Mouse (Mus musculus) limb, embryonic 14.5 days (tissue): ENCODE results near the gene Fam78b. TPM values are rescaled to one million over a fixed set of nuclear protein-coding genes. Genes with fewer than 3 reads are reported as not detected.

Experiments used
- ATAC-seq: fragments of 200-750 bp; cut with Nextera tagmentation; 2 replicates; pipeline ENCODE4 v1.8.0; 2017; ENCODE audit warnings: low read depth, moderate number of reproducible peaks, moderate TSS enrichment; ENCODE audit not compliant: low FRiP score
- DNase-seq: peaks from one replicate; pipeline ENCODE4 v3.0.0-alpha.2; 2015; ENCODE audit warnings: low spot score
- H3K27ac ChIP-seq: fragments of 300-500 bp; sonication (generic); replicated peaks from 2 replicates; pipeline ENCODE4 v1.5.1; 2014; ENCODE audit warnings: low read depth, mild to moderate bottlenecking, low read length, moderate library complexity, mixed read lengths
- H3K27me3 ChIP-seq: fragments of 300-500 bp; sonication (generic); 2 replicates; pipeline ENCODE4 v1.6.1; 2014; ENCODE audit warnings: low read length, mixed read lengths; ENCODE audit not compliant: control insufficient read depth, insufficient read depth
- H3K36me3 ChIP-seq: fragments of 300-500 bp; sonication (generic); 2 replicates; pipeline ENCODE4 v1.6.1; 2014; ENCODE audit warnings: mild to moderate bottlenecking, low read length, moderate library complexity, mixed read lengths; ENCODE audit not compliant: control insufficient read depth, insufficient read depth
- H3K4me1 ChIP-seq: fragments of 300-500 bp; sonication (generic); 2 replicates; pipeline ENCODE4 v1.6.1; 2014; ENCODE audit warnings: antibody characterized with exemption, low read length, mixed read lengths; ENCODE audit not compliant: control insufficient read depth, insufficient read depth
- H3K4me2 ChIP-seq: fragments of 300-500 bp; sonication (generic); replicated peaks from 2 replicates; pipeline ENCODE4 v1.6.1; 2014; ENCODE audit warnings: low read depth, mild to moderate bottlenecking, low read length, moderate library complexity; ENCODE audit not compliant: severe bottlenecking
- H3K4me3 ChIP-seq: fragments of 300-500 bp; sonication (generic); replicated peaks from 2 replicates; pipeline ENCODE4 v1.5.1; 2014; ENCODE audit warnings: low read length
- H3K9ac ChIP-seq: fragments of 300-500 bp; sonication (generic); 2 replicates; pipeline ENCODE4 v1.6.1; 2014; ENCODE audit warnings: mild to moderate bottlenecking, low read depth, low read length, moderate library complexity; ENCODE audit not compliant: severe bottlenecking
- H3K9me3 ChIP-seq: fragments of 300-500 bp; sonication (generic); 2 replicates; pipeline ENCODE4 v1.6.1; 2016; ENCODE audit warnings: low read length; ENCODE audit not compliant: control insufficient read depth
- POLR2A ChIP-seq: fragments of 200-500 bp; IDR thresholded peaks from 2 replicates; pipeline ENCODE4 v1.8.0; 2012; ENCODE audit warnings: inconsistent platforms, mild to moderate bottlenecking, moderate library complexity, borderline replicate concordance; ENCODE audit not compliant: insufficient read depth, insufficient read length; ENCODE audit errors: extremely low read depth
- WGBS: fragments of 180-500 bp; shearing (Covaris S2); extraction: QIAGEN DNeasy Blood & Tissue Kit; methylation state at CpG from one replicate; pipeline ENCODE4 v1.1.7; 2014; 5-methylcytosine and 5-hydroxymethylcytosine counted together
- polyA plus RNA-seq, 2 experiments: library from polyadenylated mRNA; depleted of rRNA in 1 of 2; stranded (reverse) in 1 of 2; unstranded in 1 of 2; fragments of >200 nt; fragmentation: Nextera tagmentation in 1 of 2; extraction: Ambion mirVana in 1 of 2; gene quantifications; 2 replicates each; pipeline versions ENCODE4 v1.2.1 to v1.2.3; 2012 to 2014

Gene Fam78b
- polyA plus RNA-seq, 2 experiments, result 1.3 to 2.3 TPM

- no peak overlapping the region for H3K4me3 ChIP-seq
- TF ChIP-seq POLR2A, result no peak
- H3K9ac ChIP-seq, result no peak overlapping the region
- 40% methylated on average over 7 of the region's 7 CpGs for WGBS
- no peak overlapping the region for H3K4me2 ChIP-seq
- ATAC-seq (no peak), DNase-seq (no peak)
- no peaks in the 10 kb centered on the region for H3K9me3 ChIP-seq
- H3K27me3 ChIP-seq, result no peaks in the 10 kb centered on the region
- H3K27ac ChIP-seq, result no peak overlapping the region
- H3K4me1 ChIP-seq, result no peaks in the 10 kb centered on the region
- H3K36me3 ChIP-seq, result no peaks in the 10 kb centered on the region
Measured at GRCm38 (mm10) chr1:167013234-167013864, 12.1 kb downstream of the Fam78b start.

- WGBS, result 49% methylated on average over 3 of the region's 3 CpGs
Measured at GRCm38 (mm10) chr1:167016269-167016668, 15.1 kb downstream of the Fam78b start.

DNA sequence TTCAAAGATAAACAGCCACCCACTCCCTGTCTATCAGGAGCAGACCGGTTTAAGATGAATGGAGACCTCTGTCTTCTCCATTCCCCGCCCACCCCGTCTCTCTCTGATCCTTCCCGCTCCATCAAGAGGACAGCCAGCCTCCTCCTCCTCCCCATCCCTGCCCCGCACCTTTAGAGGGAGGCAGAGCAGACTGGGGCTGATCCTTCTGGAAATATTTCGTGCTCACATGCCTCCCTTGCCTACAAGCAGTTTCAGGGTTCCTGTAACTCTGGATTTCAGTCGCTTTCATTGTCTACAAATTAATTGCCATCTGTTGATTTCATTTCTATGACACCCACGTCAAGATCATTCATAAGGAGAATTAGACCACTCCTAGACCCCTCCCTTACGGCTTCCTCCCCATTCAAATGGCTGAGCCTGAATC lies 20.8 kb downstream of the Fam78b start:
- DNase-seq (no peak), ATAC-seq (no peak)
- Histone ChIP-seq H3K4me1 (no peaks in the 10 kb centered on the region), H3K4me3 (no peak overlapping the region), H3K9ac (no peak overlapping the region), H3K4me2 (no peak overlapping the region), H3K27ac (no peak overlapping the region), H3K27me3 (no peaks in the 10 kb centered on the region), H3K9me3 (no peaks in the 10 kb centered on the region), H3K36me3 (no peaks in the 10 kb centered on the region)
- TF ChIP-seq POLR2A, result no peak
- 39% methylated on average over 9 of the region's 9 CpGs for WGBS

More at GRCm38 (mm10) chr1:167016269-167016668, 15.1 kb downstream of the Fam78b start:
- H3K9ac ChIP-seq, result no peak overlapping the region
- TF ChIP-seq POLR2A, result no peak
- DNase-seq, result no peak
- H3K27ac ChIP-seq, result no peak overlapping the region
- no peaks in the 10 kb centered on the region for H3K36me3 ChIP-seq
- H3K9me3 ChIP-seq, result no peaks in the 10 kb centered on the region
- H3K4me2 ChIP-seq, result no peak overlapping the region
- ATAC-seq, result no peak
- H3K4me1 ChIP-seq, result no peaks in the 10 kb centered on the region
- H3K27me3 ChIP-seq, result no peaks in the 10 kb centered on the region
- no peak overlapping the region for H3K4me3 ChIP-seq

DNA sequence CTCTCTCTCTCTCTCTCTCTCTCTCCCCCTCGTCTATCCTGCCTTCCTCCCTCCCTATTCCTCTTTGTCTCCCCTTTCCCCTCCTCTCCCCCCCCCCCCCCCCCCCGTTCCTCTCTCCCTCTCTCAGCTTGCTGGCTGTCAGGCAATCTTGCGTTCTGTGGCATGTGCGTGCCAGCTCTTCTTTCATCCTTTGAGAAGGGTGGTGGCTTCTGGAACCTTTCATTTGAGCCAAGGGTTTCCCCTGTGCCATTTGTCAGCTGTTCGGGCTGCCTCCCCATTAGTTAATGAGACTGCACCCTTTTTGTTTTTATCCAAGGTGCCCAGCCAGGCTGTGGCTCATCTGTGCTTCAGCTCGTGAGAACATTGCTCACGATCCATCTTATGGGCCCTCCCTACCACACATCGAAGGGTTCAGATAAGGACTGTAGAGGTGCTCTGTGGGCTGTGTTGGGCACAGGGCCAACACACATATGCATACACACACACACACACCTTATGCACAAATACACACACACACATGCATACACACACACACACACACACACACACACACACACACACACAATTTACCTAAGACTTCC lies 21.4 kb downstream of the Fam78b start:
- WGBS, result 44% methylated on average over 8 of the region's 8 CpGs
- Histone ChIP-seq H3K27me3 (no peaks in the 10 kb centered on the region), H3K27ac (no peak overlapping the region), H3K9me3 (no peaks in the 10 kb centered on the region), H3K4me1 (no peaks in the 10 kb centered on the region), H3K9ac (no peak overlapping the region), H3K36me3 (no peaks in the 10 kb centered on the region), H3K4me2 (no peak overlapping the region), H3K4me3 (no peak overlapping the region)
- DNase-seq (no peak), ATAC-seq (no peak)
- no peak for TF ChIP-seq POLR2A

GRCm38 (mm10) chr1:167023794-167024193 lies 22.6 kb downstream of the Fam78b start:
- ATAC-seq (no peak), DNase-seq (no peak)
- no peaks in the 10 kb centered on the region for H3K36me3 ChIP-seq
- no peak overlapping the region for H3K9ac ChIP-seq
- no peaks in the 10 kb centered on the region for H3K9me3 ChIP-seq
- H3K27ac ChIP-seq, result no peak overlapping the region
- H3K4me2 ChIP-seq, result no peak overlapping the region
- 75% methylated on average over 11 of the region's 11 CpGs for WGBS
- H3K4me1 ChIP-seq, result no peaks in the 10 kb centered on the region
- H3K4me3 ChIP-seq, result no peak overlapping the region
- H3K27me3 ChIP-seq, result no peaks in the 10 kb centered on the region
- no peak for TF ChIP-seq POLR2A

DNA sequence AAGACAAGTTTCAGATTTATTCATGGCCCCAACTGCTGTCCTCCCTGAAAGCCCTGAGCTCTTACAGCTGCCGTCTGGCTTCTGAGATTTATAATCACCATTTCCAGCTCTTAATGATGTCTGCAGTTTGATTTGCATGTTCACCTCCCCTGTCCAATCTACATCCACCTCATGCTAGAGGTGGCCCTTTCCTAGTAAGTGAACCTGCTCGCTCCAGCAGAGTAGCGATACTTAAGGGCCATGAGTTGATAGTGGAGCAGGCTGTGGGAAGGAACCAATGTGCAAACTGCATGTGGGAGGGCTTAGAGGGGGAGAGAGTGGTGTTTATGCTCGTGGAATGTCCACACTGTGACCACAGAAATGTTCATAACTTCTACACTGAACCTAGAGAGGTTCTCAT lies 23.7 kb downstream of the Fam78b start:
- Histone ChIP-seq H3K9ac (no peak overlapping the region), H3K27me3 (no peaks in the 10 kb centered on the region), H3K4me3 (no peak overlapping the region), H3K4me2 (no peak overlapping the region), H3K27ac (no peak overlapping the region), H3K4me1 (no peaks in the 10 kb centered on the region), H3K36me3 (no peaks in the 10 kb centered on the region), H3K9me3 (no peaks in the 10 kb centered on the region)
- ATAC-seq (no peak), DNase-seq (no peak)
- 58% methylated on average over 4 of the region's 4 CpGs for WGBS
- no peak for TF ChIP-seq POLR2A
